Mouse (Mus musculus) liver, embryonic 13.5 days (tissue): Measurements from ENCODE around the gene Slit3. TPM values are rescaled to one million over a fixed set of nuclear protein-coding genes. Genes with fewer than 3 reads are reported as not detected.

Source experiments
- ATAC-seq: fragments of 200-750 bp; cut with Nextera tagmentation; 2 replicates; pipeline ENCODE4 v1.8.0; 2017; ENCODE audit warnings: low read depth, mild to moderate bottlenecking, moderate number of reproducible peaks, moderate library complexity
- DNase-seq: peaks from one replicate; pipeline ENCODE4 v3.0.0; 2022
- H3K27ac ChIP-seq: fragments of 300-500 bp; sonication (generic); 2 replicates; pipeline ENCODE4 v1.5.1; 2015; ENCODE audit warnings: moderate library complexity, mild to moderate bottlenecking, inconsistent platforms
- H3K27me3 ChIP-seq: fragments of 300-500 bp; sonication (generic); 2 replicates; pipeline ENCODE4 v1.6.1; 2015; ENCODE audit warnings: mild to moderate bottlenecking, inconsistent platforms
- H3K36me3 ChIP-seq: fragments of 300-500 bp; sonication (generic); 2 replicates; pipeline ENCODE4 v1.6.1; 2015; ENCODE audit warnings: mild to moderate bottlenecking, inconsistent platforms
- H3K4me1 ChIP-seq: fragments of 300-500 bp; sonication (generic); replicated peaks from 2 replicates; pipeline ENCODE4 v1.6.1; 2015; ENCODE audit warnings: inconsistent platforms
- H3K4me2 ChIP-seq: fragments of 300-500 bp; sonication (generic); 2 replicates; pipeline ENCODE4 v1.6.1; 2015; ENCODE audit warnings: inconsistent platforms, mild to moderate bottlenecking, moderate library complexity
- H3K4me3 ChIP-seq: fragments of 300-500 bp; sonication (generic); replicated peaks from 2 replicates; pipeline ENCODE4 v1.5.1; 2015; ENCODE audit warnings: mild to moderate bottlenecking, inconsistent platforms
- H3K9ac ChIP-seq: fragments of 300-500 bp; sonication (generic); 2 replicates; pipeline ENCODE4 v1.6.1; 2015; ENCODE audit warnings: mild to moderate bottlenecking, inconsistent platforms
- H3K9me3 ChIP-seq: fragments of 300-500 bp; sonication (generic); replicated peaks from 2 replicates; pipeline ENCODE4 v1.6.1; 2016; ENCODE audit warnings: inconsistent platforms
- WGBS: fragments of 180-500 bp; shearing (Covaris S2); methylation state at CpG from one replicate; pipeline ENCODE4 v1.1.7; 2015; ENCODE audit not compliant: insufficient replicate concordance; 5-methylcytosine and 5-hydroxymethylcytosine counted together
- polyA plus RNA-seq: library from polyadenylated mRNA; unstranded; fragments of >200 nt; fragmentation: Nextera tagmentation; extraction: Ambion mirVana; gene quantifications from 2 replicates; pipeline ENCODE4 v1.2.1, GENCODE M21; 2015

The Slit3 gene
- polyA plus RNA-seq, 1 experiment from 2014 or later, result 0.44 TPM

- no peak overlapping the region for H3K27ac ChIP-seq
- H3K9ac ChIP-seq, result no peak overlapping the region
- no peaks in the 10 kb centered on the region for H3K27me3 ChIP-seq
- ATAC-seq (no peak), DNase-seq (no peak)
- no peaks in the 10 kb centered on the region for H3K36me3 ChIP-seq
- H3K4me3 ChIP-seq, result no peak overlapping the region
- H3K4me2 ChIP-seq, result no peak overlapping the region
- H3K9me3 ChIP-seq, result no peaks in the 10 kb centered on the region
- 64% methylated on average over 8 of the region's 8 CpGs for WGBS
- H3K4me1 ChIP-seq, result no peaks in the 10 kb centered on the region
Measured at GRCm38 (mm10) chr11:35726341-35726846, 605.4 kb downstream of the Slit3 start.

GRCm38 (mm10) chr11:35728200-35728599 is 607.2 kb downstream of the Slit3 start:
- Histone ChIP-seq H3K4me1 (no peaks in the 10 kb centered on the region), H3K9me3 (no peaks in the 10 kb centered on the region), H3K4me2 (no peak overlapping the region), H3K4me3 (no peak overlapping the region), H3K27me3 (no peaks in the 10 kb centered on the region), H3K36me3 (no peaks in the 10 kb centered on the region), H3K9ac (no peak overlapping the region), H3K27ac (no peak overlapping the region)
- WGBS, result 65% methylated on average over 1 of the region's 1 CpGs
- ATAC-seq (no peak), DNase-seq (no peak)

- ATAC-seq (no peak), DNase-seq (no peak)
- Histone ChIP-seq H3K9ac (no peak overlapping the region), H3K36me3 (no peaks in the 10 kb centered on the region), H3K4me1 (no peaks in the 10 kb centered on the region), H3K27me3 (no peaks in the 10 kb centered on the region), H3K27ac (no peak overlapping the region), H3K4me2 (no peak overlapping the region), H3K4me3 (no peak overlapping the region), H3K9me3 (no peaks in the 10 kb centered on the region)
- 42% methylated on average over 5 of the region's 5 CpGs for WGBS
Measured at GRCm38 (mm10) chr11:35729186-35729585, 608.2 kb downstream of the Slit3 start.

- WGBS, result 34% methylated on average over 1 of the region's 1 CpGs
- no peaks in the 10 kb centered on the region for H3K36me3 ChIP-seq
- no peaks in the 10 kb centered on the region for H3K4me1 ChIP-seq
- no peaks in the 10 kb centered on the region for H3K27me3 ChIP-seq
- peak; percentile 18; the same call in 1 of the 2 replicates for ATAC-seq
- no peak overlapping the region for H3K4me2 ChIP-seq
- H3K9me3 ChIP-seq, result no peaks in the 10 kb centered on the region
- no peak overlapping the region for H3K4me3 ChIP-seq
- no peak for DNase-seq
- H3K9ac ChIP-seq, result no peak overlapping the region
- H3K27ac ChIP-seq, result no peak overlapping the region
Measured at GRCm38 (mm10) chr11:35732366-35732765, 611.3 kb downstream of the Slit3 start.

- WGBS, result 49% methylated on average over 2 of the region's 2 CpGs
Measured at GRCm38 (mm10) chr11:35736817-35737216, 615.8 kb downstream of the Slit3 start.

GRCm38 (mm10) chr11:35737262-35737661 is 616.2 kb downstream of the Slit3 start:
- Histone ChIP-seq H3K27me3 (no peaks in the 10 kb centered on the region), H3K36me3 (no peaks in the 10 kb centered on the region), H3K9ac (no peak overlapping the region), H3K9me3 (no peaks in the 10 kb centered on the region), H3K27ac (no peak overlapping the region), H3K4me2 (no peak overlapping the region), H3K4me1 (no peaks in the 10 kb centered on the region), H3K4me3 (no peak overlapping the region)
- ATAC-seq, result no peak
- WGBS, result 82% methylated on average over 2 of the region's 2 CpGs
- no peak for DNase-seq

More at GRCm38 (mm10) chr11:35736817-35737216, 615.8 kb downstream of the Slit3 start:
- no peak for DNase-seq
- H3K9ac ChIP-seq, result no peak overlapping the region
- no peak overlapping the region for H3K4me3 ChIP-seq
- no peaks in the 10 kb centered on the region for H3K27me3 ChIP-seq
- no peaks in the 10 kb centered on the region for H3K36me3 ChIP-seq
- H3K9me3 ChIP-seq, result no peaks in the 10 kb centered on the region
- H3K4me1 ChIP-seq, result no peaks in the 10 kb centered on the region
- ATAC-seq, result no peak
- no peak overlapping the region for H3K4me2 ChIP-seq
- no peak overlapping the region for H3K27ac ChIP-seq

GRCm38 (mm10) chr11:35738102-35738501 is 617.1 kb downstream of the Slit3 start:
- H3K9ac ChIP-seq, result no peak overlapping the region
- no peaks in the 10 kb centered on the region for H3K9me3 ChIP-seq
- H3K4me3 ChIP-seq, result no peak overlapping the region
- H3K27me3 ChIP-seq, result no peaks in the 10 kb centered on the region
- H3K36me3 ChIP-seq, result no peaks in the 10 kb centered on the region
- H3K4me1 ChIP-seq, result no peaks in the 10 kb centered on the region
- H3K4me2 ChIP-seq, result no peak overlapping the region
- H3K27ac ChIP-seq, result no peak overlapping the region
- no peak for ATAC-seq
- 53% methylated on average over 3 of the region's 3 CpGs for WGBS
- no peak for DNase-seq

GRCm38 (mm10) chr11:35743586-35743985 is 622.6 kb downstream of the Slit3 start:
- H3K36me3 ChIP-seq, result no peaks in the 10 kb centered on the region
- DNase-seq (no peak), ATAC-seq (no peak)
- H3K4me1 ChIP-seq, result no peaks in the 10 kb centered on the region
- H3K9ac ChIP-seq, result no peak overlapping the region
- 80% methylated on average over 6 of the region's 6 CpGs for WGBS
- H3K4me2 ChIP-seq, result no peak overlapping the region
- no peaks in the 10 kb centered on the region for H3K27me3 ChIP-seq
- no peak overlapping the region for H3K27ac ChIP-seq
- no peak overlapping the region for H3K4me3 ChIP-seq
- no peaks in the 10 kb centered on the region for H3K9me3 ChIP-seq

GRCm38 (mm10) chr11:35744571-35744970 is 623.5 kb downstream of the Slit3 start:
- no peaks in the 10 kb centered on the region for H3K4me1 ChIP-seq
- H3K9ac ChIP-seq, result no peak overlapping the region
- H3K4me2 ChIP-seq, result no peak overlapping the region
- ATAC-seq (no peak), DNase-seq (no peak)
- H3K9me3 ChIP-seq, result no peaks in the 10 kb centered on the region
- no peaks in the 10 kb centered on the region for H3K27me3 ChIP-seq
- H3K27ac ChIP-seq, result no peak overlapping the region
- no peak overlapping the region for H3K4me3 ChIP-seq
- no peaks in the 10 kb centered on the region for H3K36me3 ChIP-seq
- WGBS, result 74% methylated on average over 6 of the region's 6 CpGs

- H3K4me3 ChIP-seq, result no peak overlapping the region
- H3K4me2 ChIP-seq, result no peak overlapping the region
- H3K9ac ChIP-seq, result no peak overlapping the region
- no peaks in the 10 kb centered on the region for H3K9me3 ChIP-seq
- ATAC-seq (no peak), DNase-seq (no peak)
- 69% methylated on average over 8 of the region's 8 CpGs for WGBS
- H3K4me1 ChIP-seq, result no peaks in the 10 kb centered on the region
- no peaks in the 10 kb centered on the region for H3K36me3 ChIP-seq
- H3K27ac ChIP-seq, result no peak overlapping the region
- H3K27me3 ChIP-seq, result no peaks in the 10 kb centered on the region
Measured at GRCm38 (mm10) chr11:35750578-35750977, 629.6 kb downstream of the Slit3 start.

GRCm38 (mm10) chr11:35754906-35755418 is 633.9 kb downstream of the Slit3 start:
- no peak overlapping the region for H3K27ac ChIP-seq

GRCm38 (mm10) chr11:35755546-35755945 is 634.5 kb downstream of the Slit3 start:
- no peak for DNase-seq
- Histone ChIP-seq H3K27ac (no peak overlapping the region), H3K36me3 (no peaks in the 10 kb centered on the region), H3K4me3 (no peak overlapping the region), H3K27me3 (no peaks in the 10 kb centered on the region), H3K4me2 (no peak overlapping the region), H3K9me3 (no peaks in the 10 kb centered on the region), H3K4me1 (no peaks in the 10 kb centered on the region), H3K9ac (no peak overlapping the region)
- no peak for ATAC-seq
- 52% methylated on average over 6 of the region's 6 CpGs for WGBS

More at GRCm38 (mm10) chr11:35754906-35755418, 633.9 kb downstream of the Slit3 start:
- Histone ChIP-seq H3K4me2 (no peak overlapping the region), H3K9ac (no peak overlapping the region), H3K4me3 (no peak overlapping the region), H3K27me3 (no peaks in the 10 kb centered on the region), H3K9me3 (no peaks in the 10 kb centered on the region), H3K36me3 (no peaks in the 10 kb centered on the region), H3K4me1 (no peaks in the 10 kb centered on the region)
- ATAC-seq (no peak), DNase-seq (no peak)
- WGBS, result 76% methylated on average over 4 of the region's 4 CpGs
